In the genomic region with DNA sequence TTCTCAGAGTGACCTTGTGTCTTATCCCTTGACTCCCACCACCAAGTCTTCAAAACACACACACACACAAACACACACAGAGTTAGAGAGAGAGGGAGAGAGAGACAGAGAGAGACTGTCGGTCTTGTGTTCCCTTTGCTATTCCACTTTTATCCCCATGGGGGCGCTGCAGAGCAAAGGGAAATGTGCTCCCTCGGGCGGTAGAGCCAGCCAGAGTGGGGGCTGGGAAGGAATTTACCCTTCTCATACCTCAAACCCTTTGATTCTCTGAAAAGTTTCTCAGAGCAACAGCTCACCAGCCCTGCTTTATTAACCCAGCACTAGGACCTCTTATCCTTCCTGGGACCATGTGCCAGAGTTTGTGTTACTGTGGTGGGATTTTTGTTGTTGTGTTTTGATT, we compare ENCODE assay signal across 9 mouse cellular contexts. TPM values are rescaled to one million over a fixed set of nuclear protein-coding genes. Genes with fewer than 3 reads are reported as not detected.
DNase-seq lines count a peak whose midpoint lies in the region; ATAC-seq and TF ChIP-seq lines count a peak whose summit lies in the region.
"Had no signal": no experiment of that assay in that cellular context is flagged by ENCODE, and none has a peak within 500 bp of the region (broad histone marks: within the 10 kb centered on the region; RNA-seq: fewer than 3 reads in every experiment).

No protein-coding gene starts in this region.

- intact Hi-C loops in heart, postnatal 14 days (cut with DNase I) = loop anchor here (5.0 kb wide), 2 partner anchors 191 to 356 kb away; no protein-coding TSS in a partner anchor

- peak; percentile 82 for TF ChIP-seq CTCF in bone marrow macrophage, adult 2 months (IDR thresholded peaks at IDR 0.05; ENCODE audit: low read depth, low read length)

- no peak overlapping the region for H3K9ac ChIP-seq in forebrain, embryonic 11.5 days (ENCODE audit: low read length)
- H3K9ac ChIP-seq: midbrain, embryonic 12.5 days had no signal

- WGBS in forebrain, embryonic 11.5 days = 1% methylated on average over 4 of the region's 4 CpGs

- DNase-seq in cerebellum, adult 11 months = peak; percentile 92
- DNase-seq in forebrain, embryonic 11.5 days (ENCODE audit: low spot score) = peak; percentile 90
- DNase-seq in heart, postnatal 14 days = peak; percentile 87 to 95
- DNase-seq in left cerebral cortex, adult 8-10 months (ENCODE audit: low spot score in 2 of 2) = peak; percentile 68 to 78
- DNase-seq in monocyte, adult 2 months (ENCODE audit: low read depth in 1 of 2, low spot score in 2 of 2) = peak; percentile 51 to 74
- peak; percentile 75 to 89 for DNase-seq in spleen, postnatal 10 days (ENCODE audit: low spot score in 2 of 2)

- no peak for ATAC-seq in cerebellum, adult (ENCODE audit: insufficient number of reproducible peaks, low FRiP score, low TSS enrichment)
- ATAC-seq in forebrain, embryonic 11.5 days (replicated peaks; ENCODE audit: low FRiP score) = no peak

- H3K36me3 ChIP-seq in forebrain, embryonic 11.5 days (ENCODE audit: control insufficient read depth, insufficient read depth, low read length) = no peaks in the 10 kb centered on the region
- H3K36me3 ChIP-seq: midbrain, embryonic 12.5 days had no signal

- H3K9me3 ChIP-seq in forebrain, embryonic 11.5 days (ENCODE audit: control insufficient read depth, low read length) = no peaks in the 10 kb centered on the region
- H3K9me3 ChIP-seq: midbrain, embryonic 12.5 days had no signal

- H3K4me3 ChIP-seq in bone marrow macrophage, adult 2 months (ENCODE audit: insufficient read depth, low read length) = no peak overlapping the region
- no peak overlapping the region for H3K4me3 ChIP-seq in forebrain, embryonic 11.5 days (ENCODE audit: low read depth, low read length)
- H3K4me3 ChIP-seq: midbrain, embryonic 12.5 days had no signal

- H3K4me1 ChIP-seq in bone marrow macrophage, adult 2 months (ENCODE audit: control insufficient read depth, insufficient read depth, low read length) = peaks cover 17% of the 10 kb centered on the region
- peaks cover 5% of the 10 kb centered on the region; the same call in 1 of the 2 replicates for H3K4me1 ChIP-seq in forebrain, embryonic 11.5 days (replicated peaks; ENCODE audit: control insufficient read depth, insufficient read depth, low read length)

- peaks cover 2% of the 10 kb centered on the region; the same call in 1 of the 2 replicates for H3K27me3 ChIP-seq in forebrain, embryonic 11.5 days (ENCODE audit: control insufficient read depth, insufficient read depth, low read length)

- no peak overlapping the region for H3K4me2 ChIP-seq in forebrain, embryonic 11.5 days (ENCODE audit: low read depth, low read length, severe bottlenecking)

- no peak overlapping the region for H3K27ac ChIP-seq in bone marrow macrophage, adult 2 months (ENCODE audit: insufficient read depth, low read depth, low read length)
- no peak overlapping the region for H3K27ac ChIP-seq in forebrain, embryonic 11.5 days (ENCODE audit: low read depth, low read length)
- H3K27ac ChIP-seq: midbrain, embryonic 12.5 days had no signal

- TF ChIP-seq POLR2A in bone marrow macrophage, adult 2 months (IDR thresholded peaks at IDR 0.05; ENCODE audit: borderline replicate concordance, low read depth, low read length) = no peak

RNA-seq across cellular contexts. Expression of gene Bcl6, which starts 2.5 kb away (rescaled TPM):
- 41.0 and 47.5 TPM in 2 replicates for polyA plus RNA-seq in bone marrow macrophage, adult 2 months (2012; ENCODE audit: insufficient read depth, insufficient read length, missing spikeins)
- polyA plus RNA-seq in forebrain, embryonic 11.5 days (2014; fragmentation: Nextera tagmentation; extraction: Ambion mirVana) = 0.12 and 0.24 TPM in 2 replicates
- 10 to 100 TPM; 14.9 to 17.4 TPM for total RNA-seq in heart, postnatal 14 days (2021)
- 10 to 100 TPM; 21.1 to 25.7 (median 24.3) TPM for total RNA-seq in left cerebral cortex, adult 8-10 months (2022)

RNA-seq across cellular contexts. Expression of gene Gm37419, which starts 2.9 kb away (rescaled TPM):
- not detected in 2 replicates for polyA plus RNA-seq in bone marrow macrophage, adult 2 months (2012; ENCODE audit: insufficient read depth, insufficient read length, missing spikeins)
- polyA plus RNA-seq in forebrain, embryonic 11.5 days (2014; fragmentation: Nextera tagmentation; extraction: Ambion mirVana) = not detected in 2 replicates
- total RNA-seq in heart, postnatal 14 days (2021) = not detected
- not detected for total RNA-seq in left cerebral cortex, adult 8-10 months (2022)
- polyA plus RNA-seq: midbrain, embryonic 12.5 days had no signal

RNA-seq across cellular contexts. Expression of gene Rtp2, which starts 59.0 kb away (rescaled TPM):
- polyA plus RNA-seq in bone marrow macrophage, adult 2 months (2012; ENCODE audit: insufficient read depth, insufficient read length, missing spikeins) = not detected in 2 replicates
- polyA plus RNA-seq in forebrain, embryonic 11.5 days (2014; fragmentation: Nextera tagmentation; extraction: Ambion mirVana) = not detected in 2 replicates
- not detected for total RNA-seq in heart, postnatal 14 days (2021)
- total RNA-seq in left cerebral cortex, adult 8-10 months (2022) = under 1 TPM in 2 of 4 experiments, not detected in 2; 0.18 to 0.32 TPM
- polyA plus RNA-seq: midbrain, embryonic 12.5 days had no signal
